Mouse (Mus musculus) hindbrain, embryonic 13.5 days (tissue): Measurements from ENCODE around the gene Aox1. TPM values are rescaled to one million over a fixed set of nuclear protein-coding genes. Genes with fewer than 3 reads are reported as not detected.
"Not testable (repeated sequence)": the region's sequence is repeated elsewhere in the genome, so short reads cannot be mapped to it uniquely, and the experiment has no call there.

Source experiments
- ATAC-seq: fragments of 200-750 bp; cut with Nextera tagmentation; 2 replicates; pipeline ENCODE4 v1.8.0; 2017; ENCODE audit warnings: moderate TSS enrichment; ENCODE audit not compliant: low FRiP score
- H3K27ac ChIP-seq: fragments of 300-500 bp; sonication (generic); 2 replicates; pipeline ENCODE4 v1.5.1; 2015; ENCODE audit warnings: inconsistent platforms, mild to moderate bottlenecking, moderate library complexity
- H3K27me3 ChIP-seq: fragments of 300-500 bp; sonication (generic); 2 replicates; pipeline ENCODE4 v1.6.1; 2015; ENCODE audit warnings: mild to moderate bottlenecking, inconsistent platforms
- H3K36me3 ChIP-seq: fragments of 300-500 bp; sonication (generic); 2 replicates; pipeline ENCODE4 v1.6.1; 2015; ENCODE audit warnings: mild to moderate bottlenecking, inconsistent platforms
- H3K4me1 ChIP-seq: fragments of 300-500 bp; sonication (generic); replicated peaks from 2 replicates; pipeline ENCODE4 v1.6.1; 2015; ENCODE audit warnings: inconsistent platforms
- H3K4me2 ChIP-seq: fragments of 300-500 bp; sonication (generic); 2 replicates; pipeline ENCODE4 v1.6.1; 2015; ENCODE audit warnings: inconsistent platforms, mild to moderate bottlenecking, moderate library complexity
- H3K4me3 ChIP-seq: fragments of 300-500 bp; sonication (generic); 2 replicates; pipeline ENCODE4 v1.5.1; 2015; ENCODE audit warnings: mild to moderate bottlenecking, inconsistent platforms
- H3K9ac ChIP-seq: fragments of 300-500 bp; sonication (generic); 2 replicates; pipeline ENCODE4 v1.6.1; 2015; ENCODE audit warnings: mild to moderate bottlenecking, inconsistent platforms
- H3K9me3 ChIP-seq: fragments of 300-500 bp; sonication (generic); 2 replicates; pipeline ENCODE4 v1.6.1; 2016; ENCODE audit warnings: inconsistent platforms
- WGBS: fragments of 180-500 bp; shearing (Covaris S2); methylation state at CpG from one replicate; pipeline ENCODE4 v1.1.7; 2015; 5-methylcytosine and 5-hydroxymethylcytosine counted together
- polyA plus RNA-seq: library from polyadenylated mRNA; unstranded; fragments of >200 nt; fragmentation: Nextera tagmentation; extraction: Ambion mirVana; gene quantifications from 2 replicates; pipeline ENCODE4 v1.2.1, GENCODE M21; 2015

The Aox1 gene
- polyA plus RNA-seq = 0.21 and 0.29 TPM in 2 replicates

DNA sequence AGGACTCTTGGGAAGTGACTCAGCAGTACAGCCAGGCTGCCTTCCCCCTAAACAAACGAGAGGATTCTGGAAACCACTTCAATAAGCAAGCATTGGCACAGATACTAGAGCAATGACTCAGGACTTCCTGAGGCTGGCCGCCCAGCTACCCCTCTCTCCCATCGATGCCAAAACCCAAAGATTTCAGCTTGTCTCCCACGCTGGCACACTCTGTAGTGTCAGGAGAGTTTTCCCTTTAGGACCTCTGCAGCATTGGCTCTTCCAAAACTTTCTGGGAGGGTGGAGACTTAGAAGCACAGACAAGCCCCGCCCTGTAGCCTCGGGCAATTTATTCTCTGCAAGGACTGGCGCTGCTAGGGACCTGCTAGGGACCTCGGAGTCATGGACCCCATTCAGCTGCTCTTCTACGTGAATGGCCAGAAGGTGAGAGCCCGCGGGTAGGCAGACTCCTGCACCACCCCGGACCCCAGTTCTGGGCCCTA is at the start of gene Aox1:
Aox1 (plus strand) TSS at position 296 of the 482 bp plus-strand sequence.
- H3K9ac ChIP-seq = no peak within 1 kb of the TSS
- 21% methylated on average over 12 of the region's 12 CpGs for WGBS
- no peaks in the 10 kb centered on the region for H3K36me3 ChIP-seq
- no peak within 1 kb of the TSS for H3K27ac ChIP-seq
- H3K27me3 ChIP-seq = no peaks in the 10 kb centered on the region
- peak within 1 kb of the TSS; percentile 7 for H3K4me3 ChIP-seq
- ATAC-seq = peak; percentile 47; the same call in 1 of the 2 replicates
- H3K9me3 ChIP-seq = no peaks in the 10 kb centered on the region
- H3K4me2 ChIP-seq = peak within 1 kb of the TSS; percentile 39
- peaks cover 10% of the 10 kb centered on the region for H3K4me1 ChIP-seq

DNA sequence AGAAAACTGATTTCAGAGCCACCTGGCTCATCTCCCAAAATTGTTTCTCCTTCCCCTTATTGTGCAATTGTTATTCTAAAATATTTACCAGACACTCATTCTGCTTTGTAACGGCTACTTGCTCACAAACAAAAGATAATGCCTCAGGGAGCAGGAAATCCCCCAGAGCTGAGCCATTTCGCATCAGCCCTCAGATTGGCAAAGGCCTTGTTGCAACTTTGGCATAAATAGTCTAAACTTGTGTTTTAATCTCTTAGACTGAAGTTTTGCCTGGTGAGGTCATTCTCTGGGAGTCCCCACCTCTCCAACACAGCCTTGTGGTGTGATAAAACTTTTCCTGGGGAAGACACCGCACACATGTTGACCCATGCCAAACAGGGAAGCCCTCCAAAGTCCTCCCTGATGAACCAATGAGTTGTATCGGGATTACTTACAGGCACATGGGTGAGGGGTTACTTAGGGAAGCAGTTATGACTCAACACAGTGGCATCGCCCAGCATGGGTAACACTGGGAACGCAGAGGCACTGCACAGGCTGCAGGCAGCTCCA is 40.6 kb upstream of the Aox1 start:
- ATAC-seq = no peak

DNA sequence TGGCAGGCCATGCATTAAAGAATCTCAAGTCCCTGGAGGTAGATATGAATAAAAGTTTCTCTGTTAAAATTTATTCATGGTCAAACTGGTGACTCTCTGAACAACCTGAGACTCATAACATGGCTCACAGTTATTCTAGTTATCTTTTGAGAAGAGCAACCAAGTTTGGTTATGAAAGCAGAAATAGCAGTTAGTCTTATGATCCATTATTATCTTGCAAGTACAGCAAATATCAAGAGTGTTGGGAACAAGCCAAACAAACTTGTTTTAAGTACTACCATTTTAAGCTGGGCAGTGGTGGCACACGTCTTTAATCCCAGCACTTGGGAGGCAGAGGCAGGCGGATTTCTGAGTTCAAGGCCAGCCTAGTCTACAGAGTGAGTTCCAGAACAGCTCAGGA is 38.5 kb upstream of the Aox1 start:
- no peak overlapping the region for H3K9ac ChIP-seq
- no peaks in the 10 kb centered on the region for H3K27me3 ChIP-seq
- 83% methylated on average over 2 of the region's 2 CpGs for WGBS
- no peak overlapping the region for H3K4me2 ChIP-seq
- H3K4me1 ChIP-seq = peaks cover 2% of the 10 kb centered on the region
- no peaks in the 10 kb centered on the region for H3K36me3 ChIP-seq
- H3K9me3 ChIP-seq = no peaks in the 10 kb centered on the region
- no peak overlapping the region for H3K4me3 ChIP-seq
- no peak for ATAC-seq
- no peak overlapping the region for H3K27ac ChIP-seq

More for the DNA sequence above, 40.6 kb upstream of the Aox1 start:
- Histone ChIP-seq H3K4me1 (no peaks in the 10 kb centered on the region), H3K27me3 (no peaks in the 10 kb centered on the region), H3K4me3 (no peak overlapping the region), H3K9me3 (no peaks in the 10 kb centered on the region), H3K9ac (no peak overlapping the region), H3K27ac (no peak overlapping the region), H3K4me2 (no peak overlapping the region), H3K36me3 (no peaks in the 10 kb centered on the region)
- 69% methylated on average over 6 of the region's 6 CpGs for WGBS

GRCm38 (mm10) chr1:57995432-57996132 is 34.1 kb upstream of the Aox1 start, which contains the start of gene Sgo2a:
Gene Sgo2a (plus strand): TSS chr1:57995971.
- Histone ChIP-seq H3K27ac (peak within 1 kb of the TSS; percentile 93), H3K9ac (peak within 1 kb of the TSS; percentile 80), H3K4me3 (peak within 1 kb of the TSS; percentile 72), H3K36me3 (no peaks in the 10 kb centered on the region), H3K4me2 (peak within 1 kb of the TSS; percentile 95), H3K27me3 (no peaks in the 10 kb centered on the region), H3K4me1 (peaks cover 15% of the 10 kb centered on the region), H3K9me3 (no peaks in the 10 kb centered on the region)
- 7% methylated on average over 30 of the region's 30 CpGs for WGBS
- peak; percentile 99 for ATAC-seq

- Histone ChIP-seq H3K4me1 (peaks cover 15% of the 10 kb centered on the region), H3K4me2 (peak overlapping the region; percentile 95)
- ATAC-seq = peak; percentile 77; the same call in 1 of the 2 replicates
These were observed 33.6 kb upstream of the Aox1 start for GRCm38 (mm10) chr1:57996133-57996615.

DNA sequence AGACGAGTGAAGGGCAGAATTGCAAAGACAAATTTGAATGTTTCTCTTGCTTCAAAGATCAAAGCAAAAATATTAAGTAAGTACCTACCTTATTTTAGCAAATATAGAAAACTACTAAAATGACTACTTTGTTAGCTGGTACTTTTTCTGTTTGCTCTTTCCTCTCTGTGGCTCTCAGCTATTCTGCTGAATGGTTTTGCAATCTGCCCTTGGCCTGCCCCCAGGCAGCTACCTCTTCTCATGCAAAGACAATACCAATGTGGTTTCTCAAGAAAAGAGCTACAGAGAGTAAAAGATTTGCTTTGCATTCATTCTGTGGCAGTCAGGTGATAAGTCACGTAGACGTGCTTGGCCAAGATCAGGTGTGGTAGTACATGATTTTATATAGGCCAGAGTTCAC is 31.6 kb upstream of the Aox1 start:
- no peaks in the 10 kb centered on the region for H3K9me3 ChIP-seq
- ATAC-seq = no peak
- no peak overlapping the region for H3K27ac ChIP-seq
- no peak overlapping the region for H3K4me2 ChIP-seq
- H3K27me3 ChIP-seq = no peaks in the 10 kb centered on the region
- WGBS = 85% methylated on average over 3 of the region's 3 CpGs
- H3K4me3 ChIP-seq = no peak overlapping the region
- H3K4me1 ChIP-seq = peaks cover 15% of the 10 kb centered on the region
- no peaks in the 10 kb centered on the region for H3K36me3 ChIP-seq
- no peak overlapping the region for H3K9ac ChIP-seq

More at GRCm38 (mm10) chr1:57996133-57996615, 33.6 kb upstream of the Aox1 start:
- under 1% methylated on average over 29 of the region's 29 CpGs for WGBS
- no peaks in the 10 kb centered on the region for H3K36me3 ChIP-seq
- H3K27ac ChIP-seq = 0 out of 2 replicates have a peak overlapping the region, but pooled peaks have one; percentile 26
- no peaks in the 10 kb centered on the region for H3K9me3 ChIP-seq
- H3K9ac ChIP-seq = peak overlapping the region; percentile 80
- H3K4me3 ChIP-seq = peak overlapping the region; percentile 72
- H3K27me3 ChIP-seq = no peaks in the 10 kb centered on the region

GRCm38 (mm10) chr1:58006388-58006787 is 23.3 kb upstream of the Aox1 start:
- not testable (repeated sequence) for H3K4me3 ChIP-seq, H3K4me2 ChIP-seq, H3K9me3 ChIP-seq, H3K27ac ChIP-seq, H3K27me3 ChIP-seq, H3K36me3 ChIP-seq, H3K9ac ChIP-seq, H3K4me1 ChIP-seq, ATAC-seq
- WGBS = 96% methylated on average over 6 of the region's 7 CpGs

- 97% methylated on average over 7 of the region's 7 CpGs for WGBS
- Histone ChIP-seq H3K4me1 (no peaks in the 10 kb centered on the region), H3K36me3 (peaks cover 18% of the 10 kb centered on the region), H3K9me3 (no peaks in the 10 kb centered on the region), H3K4me2 (no peak within 1 kb of the TSS), H3K4me3 (no peak within 1 kb of the TSS), H3K9ac (no peak within 1 kb of the TSS), H3K27me3 (no peaks in the 10 kb centered on the region), H3K27ac (no peak within 1 kb of the TSS)
- ATAC-seq = no peak
These were observed 10.9 kb upstream of the Aox1 start, which contains the start of gene Kctd18 for GRCm38 (mm10) chr1:58018856-58019255. Gene Kctd18 (minus strand): TSS chr1:58018956.

DNA sequence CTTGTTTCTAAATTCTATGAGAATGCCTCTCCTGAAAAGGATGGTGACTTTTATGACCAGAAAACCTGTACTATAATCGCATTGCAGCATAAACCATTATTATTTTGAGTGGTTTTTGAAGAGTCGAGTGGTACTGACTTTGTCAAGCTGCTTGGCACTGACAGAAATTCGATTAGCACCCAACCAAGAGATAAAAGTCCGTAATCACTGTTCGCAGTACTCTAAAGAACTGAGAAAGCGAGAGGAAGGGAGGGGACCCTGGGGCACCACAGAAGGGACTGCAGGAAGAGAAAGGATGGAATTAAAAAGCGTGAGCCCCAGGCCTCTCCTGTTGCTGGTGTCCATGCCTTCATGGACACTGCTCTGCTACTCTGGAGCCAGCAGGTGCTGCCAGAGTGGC is 2.0 kb upstream of the Aox1 start:
- 87% methylated on average over 7 of the region's 7 CpGs for WGBS
- no peaks in the 10 kb centered on the region for H3K36me3 ChIP-seq
- no peak overlapping the region for H3K4me2 ChIP-seq
- no peak overlapping the region for H3K4me3 ChIP-seq
- H3K9me3 ChIP-seq = no peaks in the 10 kb centered on the region
- no peaks in the 10 kb centered on the region for H3K27me3 ChIP-seq
- no peak overlapping the region for H3K27ac ChIP-seq
- H3K9ac ChIP-seq = no peak overlapping the region
- H3K4me1 ChIP-seq = peaks cover 10% of the 10 kb centered on the region
- no peak for ATAC-seq

- peak overlapping the region; percentile 39 for H3K4me2 ChIP-seq
- 37% methylated on average over 13 of the region's 13 CpGs for WGBS
- peak overlapping the region; percentile 7; the same call in 1 of the 2 replicates for H3K4me3 ChIP-seq
- no peaks in the 10 kb centered on the region for H3K27me3 ChIP-seq
- H3K9ac ChIP-seq = no peak overlapping the region
- peak; percentile 66 for ATAC-seq
- no peaks in the 10 kb centered on the region for H3K36me3 ChIP-seq
- H3K9me3 ChIP-seq = no peaks in the 10 kb centered on the region
- H3K27ac ChIP-seq = no peak overlapping the region
- peaks cover 10% of the 10 kb centered on the region for H3K4me1 ChIP-seq
These were observed 583 bp downstream of the Aox1 start for GRCm38 (mm10) chr1:58030156-58030871.

- 62% methylated on average over 10 of the region's 10 CpGs for WGBS
- Histone ChIP-seq H3K36me3 (no peaks in the 10 kb centered on the region), H3K4me3 (no peak overlapping the region), H3K4me2 (no peak overlapping the region), H3K9ac (no peak overlapping the region), H3K4me1 (peaks cover 10% of the 10 kb centered on the region), H3K27ac (no peak overlapping the region), H3K9me3 (no peaks in the 10 kb centered on the region), H3K27me3 (no peaks in the 10 kb centered on the region)
- ATAC-seq = peak; percentile 67
These were observed 1.5 kb downstream of the Aox1 start for GRCm38 (mm10) chr1:58031160-58031769.

DNA sequence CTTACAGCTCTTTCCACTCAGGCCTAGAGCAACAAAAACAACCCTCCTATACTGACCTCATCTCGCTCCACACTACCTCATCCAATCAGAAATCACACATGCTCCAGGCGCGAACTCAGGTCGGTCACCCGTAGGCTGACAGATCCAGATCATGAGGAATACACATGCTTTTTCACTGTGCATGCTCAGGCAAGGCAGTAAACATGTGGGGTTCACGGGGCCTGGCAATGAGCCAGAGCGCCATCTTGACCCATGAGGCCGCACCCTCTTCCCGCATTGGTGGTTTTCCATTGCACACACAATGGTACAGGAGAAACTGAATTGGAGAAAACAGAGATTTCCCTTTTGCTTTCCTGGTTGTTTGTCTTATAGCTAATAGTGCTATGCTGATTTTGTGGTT is 7.6 kb downstream of the Aox1 start:
- not testable (repeated sequence) for H3K27me3 ChIP-seq, H3K4me2 ChIP-seq, H3K9ac ChIP-seq, H3K36me3 ChIP-seq, H3K4me1 ChIP-seq, H3K4me3 ChIP-seq, H3K9me3 ChIP-seq, H3K27ac ChIP-seq, ATAC-seq
- 93% methylated on average over 9 of the region's 9 CpGs for WGBS
